Mouse (Mus musculus): ENCODE measurements around the gene Zfp618.
A peak's percentile ranks its signal among the peaks of the same experiment; 100 is the strongest.

Zfp618 gene

DNA sequence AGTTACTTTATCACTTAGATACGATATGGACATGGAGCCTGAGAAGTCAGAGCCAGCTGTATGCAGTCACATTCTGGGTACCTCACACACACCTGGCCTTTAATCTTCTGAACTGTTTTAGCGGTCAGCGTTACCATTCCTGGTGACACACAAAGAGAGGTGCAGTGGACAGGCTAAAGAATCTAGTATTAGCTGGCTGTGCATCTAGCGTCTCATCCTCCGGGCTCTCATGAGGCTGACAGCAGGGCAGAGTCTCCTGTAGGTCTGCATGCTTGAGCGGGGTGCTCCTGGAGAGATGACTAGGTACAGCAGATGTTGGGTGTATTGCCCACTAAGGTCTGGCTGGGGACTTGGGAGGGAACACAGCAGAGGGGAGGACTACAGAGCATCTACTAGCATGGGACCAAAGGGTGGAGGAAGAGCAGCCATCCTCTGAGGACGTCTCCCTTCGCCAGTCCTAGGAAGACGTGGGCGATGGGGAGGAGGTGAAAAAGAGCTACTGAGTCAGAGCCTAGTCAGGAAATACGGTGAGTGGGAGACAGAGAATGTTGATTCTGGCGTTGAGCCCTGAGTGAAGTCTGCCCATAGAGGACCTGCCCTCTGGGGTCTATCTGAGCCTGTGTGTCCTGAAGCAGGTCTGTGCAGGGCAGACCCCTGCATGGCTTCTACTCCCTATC, 103.3 kb downstream of the Zfp618 start:
- no peak for DNase-seq

DNA sequence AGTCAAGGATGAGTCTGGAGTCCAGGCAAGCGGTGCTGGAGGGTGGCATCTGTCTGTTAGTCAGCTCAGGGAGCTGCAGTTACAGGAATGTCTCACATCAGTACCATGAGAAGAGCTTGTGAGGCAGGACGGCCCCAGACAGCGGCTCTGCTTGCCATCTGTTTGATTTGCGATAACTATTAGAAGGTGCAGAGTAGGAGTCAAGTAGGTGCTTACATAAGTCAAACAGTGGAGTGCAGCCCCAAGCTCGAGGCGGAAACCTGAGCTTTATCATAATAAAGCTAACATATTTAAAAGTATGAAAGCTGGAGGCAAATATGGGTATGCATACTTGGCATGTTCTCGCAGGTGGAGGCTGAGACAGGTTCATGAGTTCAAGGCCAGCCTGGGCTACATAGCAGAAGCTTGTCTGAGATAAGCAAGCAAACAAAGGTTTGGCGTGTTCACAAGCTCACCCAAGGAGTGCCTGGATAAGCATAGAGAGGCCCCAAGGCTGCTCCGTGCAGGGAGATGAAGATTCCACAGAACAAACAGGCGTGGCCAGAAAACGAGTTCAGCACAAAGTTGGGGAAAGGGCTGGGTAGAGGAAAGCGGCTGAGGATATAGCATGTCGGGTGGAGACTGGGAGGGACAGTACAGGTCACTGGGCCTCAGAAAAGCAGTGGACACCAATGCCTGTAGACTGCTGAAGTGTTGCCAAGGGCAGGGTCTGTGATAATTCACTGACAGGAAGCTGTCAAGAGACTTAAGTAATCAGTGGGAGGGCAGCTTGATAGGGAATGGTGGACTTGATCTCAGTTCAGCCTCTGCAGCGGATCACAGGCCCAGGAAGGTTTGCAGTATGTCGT, 106.3 kb downstream of the Zfp618 start:
- peak; percentile 49 to 57 for DNase-seq

- DNase-seq = no peak
Observed at GRCm38 (mm10) chr4:63073139-63073538, 107.8 kb downstream of the Zfp618 start.

- no peak for DNase-seq
Observed at GRCm38 (mm10) chr4:63079159-63079558, 113.8 kb downstream of the Zfp618 start.

GRCm38 (mm10) chr4:63084473-63084889, 119.1 kb downstream of the Zfp618 start:
- DNase-seq = peak; percentile 35 to 65

GRCm38 (mm10) chr4:63089484-63089883, 124.1 kb downstream of the Zfp618 start:
- DNase-seq = no peak

- DNase-seq = no peak
Observed at GRCm38 (mm10) chr4:63091151-63091550, 125.8 kb downstream of the Zfp618 start.

GRCm38 (mm10) chr4:63097603-63098002, 132.2 kb downstream of the Zfp618 start:
- DNase-seq = peak; percentile 52 to 70

GRCm38 (mm10) chr4:63100478-63100877, 135.1 kb downstream of the Zfp618 start:
- no peak for DNase-seq

- DNase-seq = no peak
Observed at GRCm38 (mm10) chr4:63102025-63102424, 136.7 kb downstream of the Zfp618 start.

GRCm38 (mm10) chr4:63105651-63106050, 140.3 kb downstream of the Zfp618 start:
- DNase-seq = no peak

DNA sequence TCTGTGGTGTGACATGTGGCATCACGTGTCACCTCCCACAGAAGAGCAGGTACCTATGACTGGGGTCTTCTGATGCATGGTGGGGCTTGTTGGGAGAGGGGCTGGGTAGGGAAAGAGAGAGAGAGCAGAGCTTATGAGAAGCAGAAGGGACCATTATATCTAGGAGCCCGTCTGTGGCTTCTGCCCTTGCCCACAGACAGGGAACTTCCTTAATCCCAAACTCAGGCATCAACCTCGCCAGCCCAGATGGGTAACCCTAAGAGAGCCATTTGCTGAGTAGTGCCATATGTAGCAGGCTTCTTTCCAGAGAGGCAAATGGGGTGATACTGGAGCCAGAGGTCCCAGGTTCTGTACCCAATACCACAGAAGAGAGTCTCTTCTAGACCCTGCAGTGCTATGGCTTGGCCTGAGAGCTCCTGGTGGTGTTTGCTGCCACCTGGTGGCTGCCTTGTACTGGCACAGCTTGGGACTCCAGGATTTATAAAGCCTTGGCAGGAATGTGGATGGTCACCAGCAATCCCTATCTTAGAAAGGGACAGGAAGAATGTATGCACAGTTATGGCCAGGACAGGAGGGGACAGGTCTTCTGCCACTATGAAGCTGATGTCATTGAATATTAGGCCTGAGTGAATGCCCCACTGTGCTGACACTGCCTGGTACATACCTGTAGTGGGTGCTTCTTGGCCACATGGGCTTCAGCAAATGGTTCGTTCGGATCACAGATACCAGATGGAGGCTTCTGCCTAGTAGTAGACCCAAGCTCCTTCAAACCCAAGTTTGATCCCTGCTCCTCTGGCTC, 153.5 kb downstream of the Zfp618 start:
- peak; percentile 80 to 93 for DNase-seq

DNA sequence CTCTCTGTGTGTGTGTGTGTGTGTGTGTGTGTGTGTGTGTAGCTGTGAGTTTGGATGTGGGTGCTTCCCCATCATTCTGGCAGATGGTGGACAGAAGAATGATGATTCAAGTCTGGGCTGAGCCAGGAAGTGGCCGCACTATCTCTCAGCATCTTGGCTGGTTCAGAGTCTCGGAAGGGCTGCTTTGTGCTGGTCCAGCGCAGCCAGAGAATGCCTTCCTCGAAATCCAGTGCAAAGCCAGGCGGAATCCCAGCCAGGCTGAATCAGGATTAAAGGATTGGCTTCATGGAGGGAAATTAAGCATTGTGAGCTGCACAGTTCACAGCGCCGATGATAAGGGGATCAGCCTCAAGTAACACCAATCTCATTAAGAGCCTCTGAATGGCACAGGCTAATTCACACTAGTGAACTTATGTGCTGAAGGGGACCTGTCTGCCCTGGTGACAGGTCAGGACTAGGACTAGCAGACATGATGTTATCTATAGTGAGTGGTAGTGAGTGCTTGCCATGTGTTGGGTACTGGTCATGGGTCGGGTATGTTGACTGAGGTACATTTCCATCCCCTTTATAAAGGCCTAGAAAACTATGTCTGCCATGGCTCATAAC, 159.6 kb downstream of the Zfp618 start:
- no peak for DNase-seq

DNA sequence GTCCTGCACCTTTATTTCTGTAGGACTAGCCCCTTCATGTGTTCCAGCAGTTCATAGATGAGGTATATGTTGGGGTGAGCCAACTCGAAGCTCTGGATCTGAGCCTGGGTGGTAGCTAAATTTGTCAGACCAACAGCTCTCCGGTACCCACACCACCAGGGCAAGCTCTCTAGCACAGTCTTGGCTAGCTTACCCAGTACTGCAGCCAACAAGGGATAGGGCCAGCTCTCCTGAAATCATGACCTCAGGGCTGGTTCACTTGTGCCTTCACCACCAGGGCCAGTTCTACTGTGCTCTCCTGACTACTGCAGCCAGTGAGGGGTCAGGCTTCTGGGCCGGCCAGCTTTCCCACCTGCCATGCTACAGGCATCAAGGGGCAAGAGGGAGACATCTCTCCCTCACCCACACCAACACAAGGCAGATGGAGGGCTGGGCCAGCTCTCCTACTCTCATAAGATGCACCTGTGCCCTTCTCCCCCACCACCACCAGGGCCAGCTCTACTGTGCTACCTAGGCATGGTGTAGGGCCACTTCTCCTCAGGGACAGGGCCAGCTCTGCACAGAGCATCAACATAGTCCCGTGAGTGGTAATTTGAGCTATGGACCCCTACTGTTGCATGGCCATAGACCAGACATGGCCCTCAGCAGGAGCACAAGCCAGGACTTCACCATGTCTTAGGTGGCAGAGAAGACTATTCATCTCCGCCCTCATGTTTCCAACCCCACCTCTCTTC, 164.7 kb downstream of the Zfp618 start:
- DNase-seq = no peak

DNA sequence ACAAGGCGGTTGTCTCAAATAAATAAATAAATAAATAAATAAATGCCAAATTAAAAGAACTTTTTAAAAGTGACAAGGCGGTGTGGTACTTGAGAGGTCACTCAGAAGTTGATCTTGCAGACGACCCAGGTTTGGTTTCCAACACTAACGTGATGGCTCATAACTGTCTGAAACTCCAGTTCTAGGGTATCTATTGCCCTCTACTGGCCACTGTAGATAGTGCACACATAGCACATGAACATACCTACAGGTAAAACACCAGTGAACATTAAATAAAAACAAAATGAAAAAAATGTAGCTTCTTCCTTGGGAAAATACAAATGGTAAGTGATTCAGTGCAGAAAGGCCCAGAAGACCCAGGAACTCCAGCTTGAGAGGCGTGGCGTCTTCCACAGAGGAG, 181.9 kb downstream of the Zfp618 start:
- DNase-seq = no peak

GRCm38 (mm10) chr4:63151127-63151526, 185.8 kb downstream of the Zfp618 start:
- no peak for DNase-seq

DNA sequence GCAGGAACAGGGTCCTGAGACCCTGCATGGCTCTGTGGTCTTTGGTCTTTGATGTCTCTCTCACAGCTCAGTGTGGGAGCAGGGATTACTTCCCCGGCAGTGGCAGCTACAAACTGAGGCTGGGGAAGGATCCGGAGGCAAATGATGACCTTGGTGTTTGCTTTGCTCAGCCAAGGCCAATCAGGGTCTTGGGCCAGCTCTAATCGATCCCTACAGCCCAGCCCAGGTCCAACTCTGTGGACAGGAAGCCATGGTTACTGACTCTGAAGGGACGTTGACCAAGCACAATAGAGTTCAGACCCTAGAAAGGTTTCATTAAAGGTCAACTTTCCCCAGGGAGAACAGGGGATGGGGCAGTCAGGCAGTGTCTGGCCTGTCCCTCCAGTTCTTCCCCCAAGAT, 188.7 kb downstream of the Zfp618 start:
- no peak for DNase-seq

DNA sequence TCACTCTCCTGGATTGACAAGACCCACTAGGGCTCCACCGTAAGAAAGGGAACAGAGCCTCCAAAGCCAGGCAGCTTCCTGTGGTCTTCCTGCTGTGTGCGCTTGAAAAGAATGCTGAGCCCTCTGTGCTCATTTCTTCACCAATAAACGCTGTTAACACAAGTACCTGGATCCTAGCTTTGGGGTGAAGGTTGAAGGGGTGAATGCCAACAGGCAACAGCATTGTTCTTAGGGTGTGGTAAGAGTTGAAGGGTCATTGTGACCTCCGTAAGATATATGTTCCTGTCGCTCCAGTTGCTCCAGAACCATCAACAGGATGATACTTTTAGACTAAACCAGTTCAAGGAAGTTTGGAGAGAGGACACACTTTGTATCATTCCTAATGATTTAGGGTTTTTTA, 189.3 kb downstream of the Zfp618 start, which contains the start of gene Ambp:
Gene Ambp, minus strand, starts transcription at position 101 of the 400 bp plus-strand sequence.
- DNase-seq = no peak

DNA sequence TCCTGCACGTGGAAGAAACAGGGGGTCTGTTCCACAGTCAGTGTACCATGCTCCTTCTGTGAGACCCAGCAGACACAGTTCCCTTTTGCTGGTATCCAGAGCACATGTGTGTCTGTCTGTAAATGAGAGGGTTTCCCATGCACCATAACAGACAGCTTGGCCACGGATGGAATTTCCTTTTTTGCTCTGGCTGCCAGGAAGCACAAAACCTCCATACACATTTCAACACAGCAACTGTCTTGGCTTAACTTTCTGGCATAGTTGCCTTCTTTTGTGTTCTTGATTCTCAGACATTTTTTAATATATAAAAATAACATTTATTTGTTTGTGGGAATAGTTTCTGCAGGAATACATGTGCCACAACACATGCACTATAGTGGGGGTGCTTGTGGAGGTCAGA, 190.2 kb downstream of the Zfp618 start:
- no peak for DNase-seq

GRCm38 (mm10) chr4:63156726-63157634, 191.6 kb downstream of the Zfp618 start:
- DNase-seq = peak; percentile 65 to 84

GRCm38 (mm10) chr4:63158192-63158591, 192.8 kb downstream of the Zfp618 start:
- peak in 1 of 2 experiments; percentile 34 for DNase-seq
